Mouse (Mus musculus) intestine, postnatal 0 days (tissue): Measurements from ENCODE around the gene Rfx1. TPM values are rescaled to one million over a fixed set of nuclear protein-coding genes. Genes with fewer than 3 reads are reported as not detected.

Source experiments
- ATAC-seq: fragments of 200-750 bp; cut with Nextera tagmentation; 2 replicates; pipeline ENCODE4 v1.8.0; 2017; ENCODE audit warnings: mild to moderate bottlenecking, moderate TSS enrichment, moderate library complexity
- H3K27ac ChIP-seq: fragments of 300-500 bp; sonication (generic); 2 replicates; pipeline ENCODE4 v1.5.1; 2014; ENCODE audit warnings: mild to moderate bottlenecking, low read depth, low read length, moderate library complexity
- H3K27me3 ChIP-seq: fragments of 300-500 bp; sonication (generic); replicated peaks from 2 replicates; pipeline ENCODE4 v1.6.1; 2014; ENCODE audit warnings: low read length, mixed read lengths; ENCODE audit not compliant: control insufficient read depth, insufficient read depth
- H3K36me3 ChIP-seq: fragments of 300-500 bp; sonication (generic); 2 replicates; pipeline ENCODE4 v1.6.1; 2014; ENCODE audit warnings: mild to moderate bottlenecking, moderate library complexity; ENCODE audit not compliant: control insufficient read depth, insufficient read depth
- H3K4me1 ChIP-seq: fragments of 300-500 bp; sonication (generic); replicated peaks from 2 replicates; pipeline ENCODE4 v1.6.1; 2014; ENCODE audit warnings: antibody characterized with exemption, low read length, mixed read lengths; ENCODE audit not compliant: control insufficient read depth, insufficient read depth
- H3K4me2 ChIP-seq: fragments of 300-500 bp; sonication (generic); replicated peaks from 2 replicates; pipeline ENCODE4 v1.6.1; 2014; ENCODE audit warnings: low read depth, mild to moderate bottlenecking, moderate library complexity
- H3K4me3 ChIP-seq: fragments of 300-500 bp; sonication (generic); 2 replicates; pipeline ENCODE4 v1.5.1; 2014; ENCODE audit warnings: low read depth, low read length
- H3K9ac ChIP-seq: fragments of 300-500 bp; sonication (generic); 2 replicates; pipeline ENCODE4 v1.6.1; 2014; ENCODE audit warnings: mild to moderate bottlenecking, low read depth, low read length
- H3K9me3 ChIP-seq: fragments of 300-500 bp; sonication (generic); 2 replicates; pipeline ENCODE4 v1.6.1; 2016; ENCODE audit warnings: mixed run types; ENCODE audit not compliant: control insufficient read depth
- CTCF ChIP-seq: sonication (generic); IDR thresholded peaks from 2 replicates; pipeline ENCODE4 v1.5.1; 2016; ENCODE audit warnings: low read depth, mild to moderate bottlenecking, control low read depth, antibody characterized with exemption, moderate library complexity
- WGBS: fragments of 180-500 bp; shearing (Covaris S2); extraction: QIAGEN DNeasy Blood & Tissue Kit; methylation state at CpG from one replicate; pipeline ENCODE4 v1.1.7; 2014; 5-methylcytosine and 5-hydroxymethylcytosine counted together
- polyA plus RNA-seq: library from polyadenylated mRNA; unstranded; fragments of >200 nt; fragmentation: Nextera tagmentation; extraction: Ambion mirVana; gene quantifications from 2 replicates; pipeline ENCODE4 v1.2.1, GENCODE M21; 2015

Gene Rfx1
- polyA plus RNA-seq, result 3.1 and 3.3 TPM in 2 replicates

GRCm38 (mm10) chr8:84066291-84066930 is at the start of gene Rfx1:
Gene Rfx1, plus strand, starts transcription at chr8:84066834.
- H3K4me2 ChIP-seq, result peak within 1 kb of the TSS; percentile 79
- peak; percentile 97 for ATAC-seq
- no peaks in the 10 kb centered on the region for H3K36me3 ChIP-seq
- WGBS, result under 1% methylated on average over 51 of the region's 51 CpGs
- TF ChIP-seq CTCF, result peak; percentile 18; the same call in 1 of the 2 replicates
- H3K9ac ChIP-seq, result peak within 1 kb of the TSS; percentile 82
- H3K27me3 ChIP-seq, result no peaks in the 10 kb centered on the region
- H3K27ac ChIP-seq, result peak within 1 kb of the TSS; percentile 97
- peak within 1 kb of the TSS; percentile 87 for H3K4me3 ChIP-seq
- H3K4me1 ChIP-seq, result no peaks in the 10 kb centered on the region; the same call in none of the 2 replicates
- no peaks in the 10 kb centered on the region for H3K9me3 ChIP-seq

- no peak for TF ChIP-seq CTCF
- Histone ChIP-seq H3K27me3 (no peaks in the 10 kb centered on the region), H3K4me3 (no peak overlapping the region), H3K4me1 (peaks cover 15% of the 10 kb centered on the region; the same call in 1 of the 2 replicates), H3K36me3 (no peaks in the 10 kb centered on the region), H3K9me3 (no peaks in the 10 kb centered on the region), H3K4me2 (no peak overlapping the region), H3K9ac (no peak overlapping the region), H3K27ac (no peak overlapping the region)
- 47% methylated on average over 9 of the region's 9 CpGs for WGBS
- no peak for ATAC-seq
These were observed 46.9 kb upstream of the Rfx1 start for GRCm38 (mm10) chr8:84019738-84020137.

GRCm38 (mm10) chr8:84021096-84021495 is 45.5 kb upstream of the Rfx1 start, which contains the start of gene Palm3:
Gene Palm3, plus strand, starts transcription at chr8:84021471.
- no peak within 1 kb of the TSS for H3K9ac ChIP-seq
- H3K27ac ChIP-seq, result no peak within 1 kb of the TSS
- no peak within 1 kb of the TSS for H3K4me3 ChIP-seq
- peak within 1 kb of the TSS; percentile 43 for H3K4me2 ChIP-seq
- WGBS, result 9% methylated on average over 18 of the region's 18 CpGs
- peak; percentile 36 for TF ChIP-seq CTCF
- H3K9me3 ChIP-seq, result no peaks in the 10 kb centered on the region
- H3K4me1 ChIP-seq, result peaks cover 15% of the 10 kb centered on the region; the same call in 1 of the 2 replicates
- no peaks in the 10 kb centered on the region; the same call in 1 of the 2 replicates for H3K27me3 ChIP-seq
- H3K36me3 ChIP-seq, result no peaks in the 10 kb centered on the region
- peak; percentile 39 for ATAC-seq

GRCm38 (mm10) chr8:84021569-84021968 is 45.1 kb upstream of the Rfx1 start:
- ATAC-seq, result no peak
- Histone ChIP-seq H3K9ac (no peak overlapping the region), H3K9me3 (no peaks in the 10 kb centered on the region), H3K4me1 (peaks cover 15% of the 10 kb centered on the region; the same call in 1 of the 2 replicates), H3K36me3 (no peaks in the 10 kb centered on the region), H3K4me3 (no peak overlapping the region), H3K27ac (no peak overlapping the region), H3K27me3 (peaks cover 4% of the 10 kb centered on the region; the same call in 1 of the 2 replicates), H3K4me2 (peak overlapping the region; percentile 43)
- 29% methylated on average over 12 of the region's 12 CpGs for WGBS
- no peak for TF ChIP-seq CTCF

- Histone ChIP-seq H3K4me1 (peaks cover 15% of the 10 kb centered on the region; the same call in 1 of the 2 replicates), H3K27me3 (peaks cover 7% of the 10 kb centered on the region; the same call in 1 of the 2 replicates), H3K36me3 (no peaks in the 10 kb centered on the region), H3K27ac (no peak overlapping the region), H3K9ac (no peak overlapping the region), H3K9me3 (no peaks in the 10 kb centered on the region), H3K4me2 (no peak overlapping the region), H3K4me3 (no peak overlapping the region)
- 3% methylated on average over 5 of the region's 5 CpGs for WGBS
- no peak for TF ChIP-seq CTCF
- no peak for ATAC-seq
These were observed 43.5 kb upstream of the Rfx1 start for GRCm38 (mm10) chr8:84023085-84023484.

- peaks cover 7% of the 10 kb centered on the region; the same call in 1 of the 2 replicates for H3K27me3 ChIP-seq
- H3K27ac ChIP-seq, result no peak overlapping the region
- no peak overlapping the region for H3K9ac ChIP-seq
- WGBS, result 25% methylated on average over 1 of the region's 1 CpGs
- H3K4me1 ChIP-seq, result peaks cover 15% of the 10 kb centered on the region; the same call in 1 of the 2 replicates
- no peaks in the 10 kb centered on the region for H3K9me3 ChIP-seq
- no peak for ATAC-seq
- no peak for TF ChIP-seq CTCF
- H3K4me3 ChIP-seq, result no peak overlapping the region
- no peaks in the 10 kb centered on the region for H3K36me3 ChIP-seq
- H3K4me2 ChIP-seq, result no peak overlapping the region
These were observed 43.0 kb upstream of the Rfx1 start for GRCm38 (mm10) chr8:84023631-84024030.
